Mouse (Mus musculus) heart, adult 8-10 months (tissue): ENCODE results near the gene Tmem39a. TPM values are rescaled to one million over a fixed set of nuclear protein-coding genes. Genes with fewer than 3 reads are reported as not detected.

Source experiments
- DNase-seq: peaks from one replicate; pipeline ENCODE4 v3.0.0; 2022; ENCODE audit warnings: low spot score
- total RNA-seq, 4 experiments: library from RNA; stranded (reverse); gene quantifications; 2 replicates each; pipeline ENCODE4 v1.2.4; 2022

The Tmem39a gene
- 10 to 100 TPM; 16.0 to 23.6 (median 17.4) TPM for total RNA-seq

DNA sequence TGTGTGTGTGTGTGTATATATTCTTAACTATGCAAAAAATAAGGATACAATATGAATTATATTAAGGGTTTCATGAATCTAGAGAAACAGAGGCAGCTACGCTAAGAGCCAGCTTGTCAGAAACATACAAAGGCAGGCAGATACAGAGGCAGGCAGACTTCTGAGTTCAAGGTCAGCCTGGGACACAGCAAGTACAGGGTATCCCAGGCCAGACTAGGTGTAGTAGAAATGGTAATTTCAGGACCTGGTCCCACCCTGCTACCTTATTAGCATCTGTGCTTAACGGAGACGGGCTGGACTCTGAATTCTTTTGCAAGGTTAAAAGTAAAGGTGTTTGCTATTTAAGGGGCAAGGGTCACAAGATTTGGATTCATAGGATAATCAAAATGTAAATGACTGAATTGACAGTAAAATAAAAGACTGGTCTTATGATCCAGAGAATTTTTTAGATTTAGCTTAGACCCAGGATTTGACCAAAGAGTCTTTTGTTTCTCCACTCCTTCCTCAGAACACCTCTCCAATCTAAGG, at the start of gene Tmem39a:
Tmem39a (plus strand) TSS at position 478 of the 528 bp plus-strand sequence.
- no peak for DNase-seq

DNA sequence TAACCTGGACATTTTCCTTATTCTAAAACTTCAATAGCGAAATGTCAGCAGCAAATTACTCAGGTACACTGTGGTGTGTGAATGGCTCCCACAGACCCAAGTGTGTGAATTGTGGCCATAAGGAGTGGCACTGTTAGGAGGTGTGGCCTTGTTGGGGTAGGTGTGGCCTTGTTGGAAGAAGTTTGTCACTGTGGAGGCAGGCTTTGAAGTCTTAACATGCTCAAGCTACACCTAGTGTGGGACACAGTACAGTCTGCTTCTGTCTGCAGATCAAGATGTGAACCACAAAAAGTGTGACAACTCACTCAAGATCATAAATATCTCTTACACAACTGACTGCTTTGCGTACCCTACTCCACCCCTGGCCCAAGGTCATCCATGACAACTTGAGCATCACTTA, 47.7 kb upstream of the Tmem39a start:
- no peak for DNase-seq

DNA sequence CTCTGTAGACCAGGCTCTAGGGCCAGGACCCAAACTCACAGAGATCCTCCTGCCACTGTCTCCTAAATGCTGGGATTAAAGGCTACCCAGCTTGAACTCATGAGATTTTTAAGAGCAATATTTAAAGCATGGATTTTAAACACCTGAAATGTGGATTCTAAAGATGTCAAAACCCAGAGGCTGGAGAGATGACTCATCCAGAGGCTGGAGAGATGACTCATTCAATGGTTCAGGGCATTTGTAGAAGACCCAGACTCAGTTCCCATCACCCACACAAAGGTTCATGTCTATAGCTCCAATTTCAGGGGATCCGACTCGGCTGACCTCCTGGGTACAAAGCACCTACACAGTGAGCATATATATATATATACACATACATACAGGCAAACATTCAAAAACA, 39.4 kb upstream of the Tmem39a start:
- no peak for DNase-seq

DNA sequence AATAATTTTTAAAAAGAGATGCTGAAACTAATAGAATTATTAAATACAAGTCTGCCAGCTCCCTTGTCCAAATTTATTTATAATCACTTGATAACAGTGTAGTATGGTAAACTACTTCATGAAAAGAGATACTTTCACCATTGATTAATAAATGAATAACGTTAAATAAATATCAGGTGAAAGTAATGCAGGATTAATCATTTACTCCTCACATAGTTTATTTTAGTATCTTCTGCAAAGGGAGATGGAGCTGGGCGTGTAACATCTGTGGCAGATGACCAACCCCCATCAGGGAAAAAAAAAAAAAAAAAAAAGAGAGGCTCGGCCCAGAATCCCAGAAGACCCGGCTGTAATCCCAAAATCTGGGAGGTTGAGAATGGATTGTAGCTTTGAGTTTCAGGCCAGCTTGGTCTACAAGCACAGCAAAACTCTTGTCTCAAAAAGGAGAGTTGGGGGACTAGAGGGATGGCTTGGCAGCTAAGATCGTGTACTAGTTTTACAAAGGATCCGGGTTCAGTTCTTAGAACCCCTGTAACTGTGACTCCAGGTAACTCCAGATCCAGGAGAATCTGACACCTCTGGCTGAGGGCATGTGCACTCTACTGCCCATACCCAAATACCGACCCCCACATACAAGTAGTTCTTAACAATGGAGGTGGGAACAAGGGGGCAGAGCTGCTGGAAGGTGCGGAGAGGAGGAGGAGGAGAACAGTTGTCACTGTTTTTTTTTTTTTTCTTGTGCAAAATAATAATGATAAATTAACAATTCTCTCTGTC, 37.1 kb upstream of the Tmem39a start:
- DNase-seq = no peak

DNA sequence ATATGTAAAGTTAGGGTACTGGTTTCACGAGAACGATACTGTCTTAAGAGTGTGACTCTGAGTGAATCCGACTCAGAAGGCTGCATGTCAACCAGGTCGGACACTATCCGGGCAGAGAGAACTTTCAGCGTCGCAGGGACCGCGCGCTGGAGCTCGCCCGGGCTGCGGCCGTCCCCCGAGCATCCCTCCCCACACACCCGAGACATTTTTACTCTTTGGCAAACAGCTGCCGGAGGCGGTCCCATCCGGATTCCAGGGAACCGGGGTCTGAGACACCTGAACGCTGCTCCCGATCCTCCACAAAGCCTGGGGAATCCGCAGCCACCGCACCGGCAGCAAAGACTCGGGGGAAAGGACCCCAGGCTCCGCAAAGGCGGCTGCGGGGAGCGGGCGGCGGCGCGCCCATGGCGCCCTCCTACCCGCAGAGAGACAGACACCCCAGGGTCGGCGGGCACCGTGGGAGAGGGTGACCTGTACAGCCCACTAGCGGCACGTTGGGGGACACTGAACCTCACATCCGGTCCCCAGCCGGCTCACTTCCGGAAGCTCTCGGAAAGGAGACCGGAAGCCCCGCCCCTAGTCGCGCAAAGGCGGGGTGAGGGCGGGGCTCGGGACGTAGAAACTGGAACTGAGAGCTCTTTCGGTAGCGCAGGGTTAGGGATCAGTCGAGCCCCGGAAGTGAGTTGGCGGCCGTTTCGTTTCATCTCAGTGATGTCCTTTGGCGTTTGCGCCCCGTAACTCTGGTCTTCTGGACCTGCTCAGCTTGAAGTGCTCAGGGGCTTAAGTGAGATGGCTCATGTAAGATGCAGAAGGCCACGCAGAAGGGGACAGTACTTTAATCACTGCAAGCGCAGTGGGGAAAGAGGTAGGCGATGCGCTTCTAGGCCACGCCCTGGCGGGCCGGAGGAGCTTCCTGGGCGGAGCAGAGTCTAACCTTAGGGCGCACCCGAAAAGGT, 36.1 kb upstream of the Tmem39a start, which contains the start of gene Timmdc1:
Timmdc1 (minus strand) TSS at position 535 of the 956 bp plus-strand sequence.
- DNase-seq = peak; percentile 95

DNA sequence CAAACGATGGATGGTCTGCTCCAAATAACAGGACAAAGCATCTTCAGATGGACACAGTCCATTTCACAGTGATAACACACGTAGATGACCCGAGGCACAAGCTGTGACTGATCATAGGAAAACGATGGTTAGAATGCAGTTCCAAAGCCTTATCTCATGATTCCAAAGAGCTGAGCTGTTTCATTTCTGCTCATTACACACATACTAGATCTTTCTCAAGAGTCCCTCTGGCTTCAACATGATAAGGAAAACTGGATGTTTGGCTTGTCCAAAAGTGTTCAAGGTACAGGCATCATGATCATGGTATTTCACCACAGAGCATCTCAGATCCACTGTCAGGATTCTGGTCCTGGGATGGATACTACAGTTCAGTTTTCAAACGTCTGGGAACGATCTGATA, 32.2 kb upstream of the Tmem39a start:
- no peak for DNase-seq

DNA sequence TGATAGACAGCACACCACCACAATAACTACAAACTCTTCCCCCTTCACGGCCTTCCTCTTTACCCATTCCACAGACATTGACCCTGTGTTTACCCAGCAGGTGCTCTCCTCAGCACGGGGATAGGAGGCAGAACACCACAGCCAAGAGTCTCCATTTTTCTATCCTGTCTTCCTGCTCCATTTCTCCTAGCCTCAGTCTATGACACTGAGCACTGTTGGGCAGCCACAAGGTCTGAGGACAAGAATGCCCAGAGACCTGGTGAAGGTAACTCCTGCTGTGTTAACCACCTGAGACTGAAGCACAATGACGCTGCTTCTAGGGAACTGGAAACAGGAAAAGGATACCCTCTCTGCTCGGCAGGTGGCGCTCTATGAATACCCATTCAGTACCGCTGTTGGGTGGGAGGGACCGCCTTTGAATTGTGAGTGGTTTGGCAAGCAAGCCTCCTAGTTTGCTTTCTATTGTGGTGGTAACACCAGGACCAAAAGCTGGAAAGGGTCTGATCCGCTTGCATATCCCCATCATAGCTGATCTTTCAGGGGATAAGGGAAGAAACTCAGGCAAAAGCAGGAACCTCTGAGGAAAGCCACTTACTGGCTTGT, 21.9 kb upstream of the Tmem39a start:
- DNase-seq = peak; percentile 79

DNA sequence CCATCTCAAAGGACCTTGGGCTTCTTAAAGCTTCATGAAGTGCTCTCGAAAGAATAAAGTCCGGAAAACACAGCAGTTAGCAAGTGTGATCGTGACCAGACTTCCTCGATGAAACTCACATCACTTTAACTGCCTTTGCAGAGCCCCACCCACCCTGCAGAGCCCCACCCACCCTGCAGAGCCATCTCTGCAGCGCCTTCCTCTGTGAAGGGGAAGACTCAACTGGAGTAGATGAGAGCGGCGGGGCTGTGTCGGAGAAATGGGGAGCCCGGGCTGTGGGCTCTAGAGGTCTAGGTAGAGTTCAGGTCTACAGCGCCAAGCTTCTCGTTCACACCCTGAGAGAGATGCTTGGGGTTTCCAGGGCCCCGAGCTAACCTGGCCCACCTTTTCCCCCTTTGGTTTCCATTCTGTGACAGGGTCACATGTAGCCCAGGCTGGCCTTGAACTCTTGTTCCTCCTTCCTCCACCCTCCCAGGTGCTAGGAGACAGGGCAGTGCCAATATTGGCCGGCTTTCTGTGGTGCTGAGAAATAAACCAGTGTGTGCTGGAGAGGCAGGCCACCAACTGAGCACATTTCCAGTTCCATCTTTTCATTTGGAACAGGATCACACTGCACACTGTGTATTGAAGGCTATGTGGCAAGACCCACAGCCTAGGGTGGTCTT, 19.6 kb upstream of the Tmem39a start:
- no peak for DNase-seq

DNA sequence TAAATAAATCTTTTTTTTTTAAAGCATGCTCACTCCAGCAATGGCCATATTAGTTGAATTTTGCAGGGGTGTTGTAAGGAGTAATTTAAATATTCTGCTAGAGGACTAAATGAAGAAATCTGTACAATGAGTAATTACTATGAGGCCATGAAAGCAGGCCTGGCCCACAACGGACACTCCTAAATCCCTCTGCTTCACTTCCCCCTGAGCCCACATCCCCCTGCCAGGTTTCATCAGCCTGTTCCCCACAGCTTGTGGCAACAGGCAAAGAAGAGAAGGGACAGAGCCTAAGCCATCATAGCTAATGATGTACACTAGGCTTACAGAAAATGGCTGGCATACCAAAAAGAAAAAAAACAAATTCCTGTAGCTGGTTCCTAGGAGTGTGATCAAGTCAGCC, 10.5 kb upstream of the Tmem39a start:
- no peak for DNase-seq

DNA sequence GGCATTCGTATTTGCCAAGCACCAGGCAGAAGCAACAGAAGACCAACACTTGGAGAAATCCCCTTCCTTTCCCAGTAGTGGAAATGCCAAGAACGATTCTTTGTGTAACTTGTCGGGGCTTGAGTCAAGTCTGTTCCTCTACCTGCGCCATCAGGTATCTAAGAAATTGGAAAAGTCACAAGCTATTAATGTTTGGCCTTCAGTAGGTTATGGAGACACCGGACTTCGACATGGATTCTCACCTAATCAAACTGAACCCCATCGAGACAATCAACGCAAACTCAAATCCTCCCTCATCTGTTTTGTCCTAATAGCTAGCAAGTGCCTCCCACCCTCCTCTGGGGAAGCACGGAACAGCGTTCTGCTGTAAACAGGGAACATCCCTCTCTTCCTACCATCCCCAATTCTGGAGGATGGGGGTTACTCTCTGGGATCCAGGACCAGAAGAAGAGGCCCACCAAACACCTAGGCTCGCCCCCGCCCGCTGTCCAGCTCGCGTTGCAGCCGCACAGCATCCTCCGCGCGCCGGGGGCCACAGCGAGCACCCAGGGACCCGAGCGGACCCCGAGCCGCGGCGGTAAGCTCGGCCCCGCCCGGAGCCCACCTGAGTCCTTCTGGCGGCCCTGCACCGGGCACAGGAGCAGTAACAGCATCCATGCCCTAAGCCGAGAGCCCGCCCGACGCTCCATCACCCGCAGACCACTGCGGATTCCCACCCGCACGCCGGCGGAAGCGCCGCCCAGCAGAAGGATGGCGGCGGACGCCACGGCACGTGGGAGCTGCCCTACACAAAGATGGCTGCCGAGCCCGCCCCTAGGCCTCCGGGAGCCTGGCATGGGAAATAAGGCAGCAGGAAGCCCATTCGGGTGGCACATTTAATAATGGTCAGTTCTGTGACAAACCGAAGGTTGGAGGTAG, 8.8 kb upstream of the Tmem39a start, which contains the start of gene Poglut1:
Poglut1 (minus strand) TSS at position 780 of the 918 bp plus-strand sequence.
- DNase-seq = peak; percentile 68

DNA sequence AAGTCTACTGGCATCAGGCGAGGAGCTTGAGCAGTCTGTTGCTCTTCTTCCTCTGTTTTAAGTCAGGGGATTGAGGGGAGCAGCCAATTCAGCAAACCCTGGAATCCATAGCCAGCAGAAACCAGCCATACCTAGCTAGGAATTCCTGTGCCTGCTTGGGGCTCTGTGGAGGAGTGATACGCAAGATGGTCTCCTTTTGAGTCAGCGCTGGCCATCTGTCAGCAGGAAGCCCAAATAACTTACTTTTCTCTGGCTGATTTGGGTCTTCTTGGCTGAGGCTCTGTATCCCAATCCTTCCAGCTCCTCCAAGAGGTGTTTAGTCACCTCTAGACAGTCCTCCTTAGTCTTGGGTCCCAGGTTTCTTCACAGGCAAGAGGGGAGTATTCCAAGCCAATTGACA, 2.5 kb upstream of the Tmem39a start:
- no peak for DNase-seq

DNA sequence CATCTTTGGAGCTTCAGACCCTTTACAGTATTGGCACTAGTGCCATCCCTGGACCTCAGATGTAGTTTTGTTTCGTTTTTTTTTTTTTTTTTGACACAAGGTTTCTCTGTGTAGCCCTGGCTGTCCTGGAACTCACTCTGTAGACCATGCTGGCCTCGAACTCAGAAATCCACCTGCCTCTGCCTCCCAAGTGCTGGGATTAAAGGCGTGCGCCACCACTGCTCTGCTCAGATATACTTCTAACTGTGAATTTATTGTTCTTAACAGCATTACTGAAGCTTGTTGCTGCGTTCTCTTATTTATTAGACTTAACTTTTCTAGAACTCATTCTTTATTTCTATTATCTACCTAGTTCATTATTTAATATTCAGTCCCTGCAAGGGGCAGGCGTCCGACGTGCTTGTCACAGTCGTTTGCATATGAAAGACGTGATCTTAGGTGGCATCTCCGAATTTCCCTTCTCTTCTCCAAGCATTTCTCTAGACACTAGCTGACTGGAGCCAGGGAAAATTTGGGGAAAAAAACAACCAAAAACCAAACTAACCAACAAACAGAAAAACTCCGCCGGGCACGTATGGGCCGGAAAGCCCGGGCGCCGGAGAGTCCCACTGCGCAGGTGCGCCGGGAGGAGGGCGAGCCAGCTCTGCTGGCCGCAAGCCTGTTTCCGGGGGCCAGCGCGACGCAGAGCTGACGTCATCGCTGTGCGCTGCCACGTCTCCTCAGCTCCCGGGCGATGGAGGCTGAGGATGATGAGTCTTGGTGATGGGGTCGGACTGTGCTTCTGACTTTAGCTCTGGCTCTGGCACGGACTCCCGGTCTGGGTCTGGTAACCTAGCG, 3.9 kb downstream of the Tmem39a start:
- DNase-seq = peak; percentile 94

DNA sequence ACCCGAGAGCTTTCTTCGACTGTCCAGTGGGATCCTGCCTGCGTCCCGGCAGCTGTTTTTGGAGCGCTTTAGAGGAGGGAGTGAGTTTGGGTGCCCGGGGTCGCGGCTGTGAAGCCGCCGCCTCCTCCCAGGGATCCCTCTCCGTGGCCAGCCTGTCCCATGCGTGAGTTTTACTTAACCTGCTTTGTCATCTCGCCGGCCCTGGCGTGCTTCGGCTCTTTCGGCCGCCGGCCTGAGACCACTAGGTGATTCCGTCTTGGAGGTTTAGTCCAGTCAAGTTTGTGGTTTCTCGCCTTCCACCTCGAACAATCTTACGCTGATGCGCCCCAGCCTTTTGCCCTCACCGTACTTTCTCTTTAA, 4.5 kb downstream of the Tmem39a start:
- DNase-seq = no peak

DNA sequence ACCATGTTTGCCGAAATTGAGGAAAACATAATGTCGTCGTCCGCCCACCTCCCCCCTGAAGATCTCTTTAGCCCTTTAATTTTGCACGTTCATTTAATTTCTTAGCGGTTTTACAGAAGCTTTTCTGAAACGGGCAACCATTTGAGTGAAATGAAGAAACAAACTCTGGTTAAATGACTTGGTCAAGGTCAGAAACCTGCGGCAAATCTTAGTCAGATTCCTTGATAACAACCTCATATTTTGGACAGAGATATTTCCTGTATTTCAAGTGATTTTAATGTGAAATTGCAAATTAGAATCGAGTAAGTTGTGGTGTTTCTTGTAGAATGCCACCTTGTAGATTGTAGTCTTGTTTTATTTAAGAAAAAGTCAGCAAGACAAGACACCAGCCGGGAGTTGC, 5.0 kb downstream of the Tmem39a start:
- no peak for DNase-seq

DNA sequence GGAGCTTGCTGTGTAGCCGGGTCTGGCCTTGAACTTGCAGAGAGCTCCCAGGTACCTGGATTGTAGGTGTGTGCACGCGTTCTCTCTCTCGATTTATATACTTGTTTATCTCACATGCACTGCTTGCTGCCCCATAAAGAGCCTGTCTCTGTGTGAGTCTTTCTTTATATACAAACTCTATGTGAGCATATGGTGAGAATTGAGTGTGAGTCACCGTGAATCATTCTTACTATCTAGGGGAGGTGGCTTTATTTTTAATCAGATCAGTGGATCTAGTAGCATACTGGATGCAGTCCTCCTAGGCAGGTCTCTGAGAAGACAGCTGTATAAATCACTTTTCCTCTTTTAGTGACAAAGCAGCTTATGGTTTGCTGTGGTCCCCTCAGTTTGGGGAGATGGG, 9.7 kb downstream of the Tmem39a start:
- DNase-seq = no peak

DNA sequence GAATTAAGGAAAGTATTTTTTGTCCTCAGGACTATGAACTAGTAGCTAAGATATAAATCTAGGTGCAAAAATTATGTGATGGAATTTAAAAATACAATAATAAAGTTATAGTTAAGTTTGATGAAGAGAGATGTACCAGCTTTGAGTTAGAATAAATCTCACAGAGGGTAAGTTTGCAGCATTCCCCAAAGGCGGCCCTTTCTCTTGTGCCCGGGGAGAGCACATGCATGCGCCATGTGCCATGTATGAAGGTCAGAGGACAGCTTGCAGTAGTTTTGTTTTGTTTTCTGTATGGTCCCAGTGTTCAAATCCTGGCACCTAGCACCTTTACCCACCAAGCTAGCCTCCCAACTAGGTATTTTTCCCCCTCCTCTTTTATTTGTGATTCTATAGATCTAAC, 13.0 kb downstream of the Tmem39a start:
- DNase-seq = no peak

DNA sequence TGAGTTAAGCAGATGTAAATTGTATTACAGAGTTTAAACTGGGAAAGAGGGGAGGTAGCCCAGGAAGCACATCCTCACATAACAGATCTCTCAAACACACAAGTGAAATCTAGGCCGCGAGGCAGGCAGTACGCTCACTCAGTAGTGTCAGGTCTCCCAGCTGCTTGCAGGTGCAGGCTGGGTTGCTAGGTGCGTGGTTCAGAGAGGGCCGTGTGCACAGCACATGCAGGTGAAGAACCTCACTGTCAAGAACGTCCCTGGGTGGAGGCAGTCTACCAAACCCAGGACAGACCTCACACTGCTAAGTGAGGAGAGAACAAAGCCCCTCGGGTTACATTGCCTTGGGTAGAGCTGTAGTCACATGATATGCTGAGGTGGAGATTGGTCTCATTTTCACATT, 26.3 kb downstream of the Tmem39a start:
- DNase-seq = no peak

DNA sequence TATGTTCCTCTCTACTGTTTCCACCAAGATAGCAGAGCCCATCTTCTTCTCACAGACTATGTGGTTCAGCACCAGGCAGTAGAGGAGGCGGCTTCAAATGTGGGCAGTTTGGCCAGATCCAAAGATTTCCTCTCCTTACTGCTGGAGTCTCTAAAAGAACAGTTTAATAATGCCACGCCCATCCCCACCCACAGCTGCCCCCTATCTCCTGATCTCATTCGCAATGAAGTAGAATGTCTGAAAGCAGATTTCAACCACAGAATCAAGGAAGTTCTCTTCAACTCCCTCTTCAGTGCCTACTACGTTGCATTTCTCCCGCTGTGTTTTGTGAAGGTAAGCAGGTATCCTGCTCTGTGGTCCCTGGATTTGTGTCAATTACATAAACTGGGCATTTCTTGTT, 26.7 kb downstream of the Tmem39a start:
- DNase-seq = no peak

DNA sequence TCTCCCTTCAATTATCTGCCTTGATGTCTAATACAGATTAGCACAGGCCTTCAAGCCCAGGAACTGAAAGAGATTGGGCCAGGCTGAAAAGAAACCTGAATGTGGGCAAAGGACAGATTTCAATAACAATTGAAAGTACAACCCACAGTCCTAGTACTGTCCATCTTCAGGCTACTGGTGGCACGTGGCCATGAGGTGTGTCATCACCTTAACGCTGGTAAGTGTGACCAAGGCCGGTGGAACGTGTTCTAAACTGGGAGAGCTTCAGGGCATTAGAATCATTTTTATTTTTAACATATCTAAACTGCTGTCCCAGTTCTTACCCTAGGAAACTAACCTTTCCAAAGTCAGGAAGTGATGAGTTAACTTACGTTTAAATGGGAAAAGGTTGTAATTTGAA, 28.7 kb downstream of the Tmem39a start:
- no peak for DNase-seq
